Mouse (Mus musculus): ENCODE data around the gene Brdt.

DNA sequence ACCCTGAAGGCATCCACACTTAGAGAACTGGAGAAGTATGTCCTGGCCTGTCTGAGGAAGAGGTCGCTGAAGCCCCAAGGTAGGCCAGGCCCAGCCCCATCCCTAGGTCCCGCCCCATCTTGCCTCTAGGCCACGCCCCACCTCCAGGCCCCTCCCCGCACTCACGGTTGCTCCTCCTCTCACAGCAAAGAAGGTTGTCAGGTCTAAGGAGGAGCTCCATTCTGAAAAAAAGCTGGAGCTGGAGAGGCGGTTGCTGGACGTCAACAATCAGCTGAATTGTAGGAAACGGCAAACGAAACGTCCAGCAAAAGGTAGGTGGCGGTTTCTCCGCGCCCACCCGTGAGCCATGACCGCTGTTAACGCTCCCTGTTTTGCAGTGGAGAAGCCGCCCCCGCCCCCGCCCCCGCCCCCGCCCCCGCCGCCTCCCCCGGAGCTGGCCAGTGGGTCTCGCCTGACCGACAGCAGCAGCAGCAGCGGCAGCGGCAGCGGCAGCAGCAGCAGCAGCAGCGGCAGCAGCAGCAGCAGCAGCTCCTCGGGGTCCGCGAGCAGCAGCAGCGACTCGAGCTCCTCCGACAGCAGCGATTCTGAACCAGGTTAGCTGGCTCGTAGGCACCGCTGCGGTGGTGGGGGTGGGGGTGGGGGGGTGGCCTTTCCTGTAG, 28.6 kb downstream of the Brdt start:
- TF ChIP-seq CTCF (IDR thresholded peaks at IDR 0.05; ENCODE audit: insufficient read depth, low read length) (no peak), POLR2A (IDR thresholded peaks at IDR 0.05; ENCODE audit: borderline replicate concordance, extremely low read depth, low read depth, low read length) (no peak; the same call in 1 of the 2 replicates)

Data from lung, adult 2 months (tissue).